Mouse (Mus musculus) neutrophil, adult 5-6 weeks (primary cell): ENCODE data around the gene Ppard. TPM values are rescaled to one million over a fixed set of nuclear protein-coding genes. Genes with fewer than 3 reads are reported as not detected.

ENCODE experiments used
- ATAC-seq: fragments of 151-379, 151-347 bp; 2 replicates; pipeline ENCODE4 v1.8.0; 2017; ENCODE audit warnings: mild to moderate bottlenecking, moderate TSS enrichment; ENCODE audit not compliant: insufficient number of reproducible peaks, poor library complexity, low FRiP score, severe bottlenecking; ENCODE audit errors: extremely low read depth
- total RNA-seq: library from RNA; stranded (forward); fragments of 200-1000 nt; gene quantifications from 2 replicates; pipeline ENCODE4 v1.2.3, GENCODE M21; 2017

The Ppard gene
- total RNA-seq, 1 experiment from 2014 or later, result 19.4 TPM

DNA sequence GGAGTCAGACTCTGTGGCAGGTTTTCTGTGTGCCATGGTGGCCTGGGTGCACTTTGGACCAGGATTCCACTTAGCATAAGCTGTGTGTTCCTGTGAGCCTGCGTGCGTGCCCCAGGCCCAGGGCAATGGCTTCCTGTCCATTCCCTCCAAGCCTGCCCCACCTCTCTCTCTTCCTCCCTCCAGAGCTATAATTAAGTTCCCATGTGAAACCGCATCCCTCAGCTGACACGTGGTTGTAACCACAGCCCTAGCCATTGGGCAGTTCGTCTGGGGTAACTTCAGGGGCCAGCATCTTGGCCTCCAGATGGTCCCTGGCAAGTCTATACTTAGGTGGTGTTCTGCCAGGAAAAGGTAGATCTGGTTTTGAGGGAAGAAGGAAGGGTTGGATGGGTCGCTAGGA, 15.1 kb downstream of the Ppard start:
- peak; percentile 43; the same call in 1 of the 2 replicates for ATAC-seq

DNA sequence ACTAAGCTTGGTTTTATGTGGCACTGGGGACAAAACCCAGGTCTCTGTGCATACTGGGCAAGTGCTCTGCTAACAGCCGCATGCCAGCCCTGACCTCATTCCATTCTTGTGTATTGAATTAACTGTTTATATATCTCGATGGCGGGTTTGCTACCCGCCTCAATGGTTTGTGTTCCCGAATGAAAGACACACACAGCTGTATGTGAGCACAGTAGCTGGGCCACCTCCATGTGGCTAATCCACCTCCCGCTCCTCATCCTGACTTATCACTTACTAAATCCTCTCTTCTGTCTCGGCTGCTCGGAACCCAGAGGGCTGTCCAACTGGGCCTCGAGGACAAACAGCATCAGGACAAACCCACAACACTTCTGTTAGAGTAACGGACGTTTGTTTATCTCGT, 16.6 kb downstream of the Ppard start:
- ATAC-seq, result no peak

- ATAC-seq, result no peak
Observed at GRCm38 (mm10) chr17:28251579-28252280, 19.2 kb downstream of the Ppard start.

DNA sequence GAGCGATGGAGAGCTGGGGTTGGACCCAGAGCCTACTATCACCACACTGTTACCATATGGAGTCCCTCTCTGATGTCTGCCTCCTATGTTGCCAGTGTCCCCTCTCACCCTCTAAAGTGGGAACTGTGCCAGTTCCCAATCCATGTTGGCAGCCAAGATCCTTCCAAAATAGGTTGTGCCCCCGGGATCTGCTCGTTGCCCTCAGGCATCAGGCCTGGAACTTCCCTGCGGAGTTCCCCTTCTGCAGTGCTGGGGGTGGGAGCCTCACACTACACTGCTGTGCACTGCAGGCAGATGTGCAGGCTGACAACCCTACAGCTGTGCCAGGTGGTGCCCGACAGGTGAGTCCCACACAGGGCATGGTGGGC, 19.8 kb downstream of the Ppard start:
- ATAC-seq, result no peak

DNA sequence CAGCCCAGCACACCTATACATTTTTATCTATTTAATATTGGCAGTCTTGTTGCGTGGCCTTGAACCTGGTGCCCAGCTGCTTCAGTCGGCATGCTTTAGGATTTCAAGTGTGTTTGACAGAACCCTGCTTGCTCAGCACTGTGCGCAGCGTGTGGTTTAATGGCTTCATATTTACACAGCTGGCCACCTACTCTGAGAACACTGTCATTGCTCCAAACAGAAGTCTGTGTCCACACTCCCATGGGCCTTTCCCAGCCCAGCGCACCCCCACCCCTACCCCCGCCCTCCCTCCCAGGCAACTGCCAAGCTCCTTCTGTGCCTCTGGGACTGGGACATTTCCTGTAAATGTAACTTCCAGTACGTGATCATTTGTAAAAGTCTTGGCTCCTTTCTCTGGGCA, 20.7 kb downstream of the Ppard start:
- ATAC-seq, result no peak

DNA sequence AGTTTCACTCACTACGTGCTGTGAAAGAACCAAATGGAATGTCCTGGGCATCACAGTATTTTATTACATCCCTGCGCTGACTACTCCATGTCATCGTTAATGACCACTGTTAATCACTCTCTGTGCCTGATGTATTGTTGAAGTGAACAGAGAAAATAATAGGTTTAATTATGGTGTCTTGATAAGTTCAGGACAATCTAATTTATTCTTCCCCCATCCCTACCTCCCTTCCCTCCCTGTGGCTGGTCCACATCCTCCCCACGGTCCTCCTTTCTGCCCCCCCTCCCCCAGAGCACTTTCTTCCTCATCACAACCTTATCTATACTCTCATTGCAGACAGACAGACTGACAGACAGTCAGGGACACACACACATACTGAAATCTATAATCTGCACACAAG, 22.3 kb downstream of the Ppard start:
- no peak for ATAC-seq

- no peak for ATAC-seq
Observed at GRCm38 (mm10) chr17:28255651-28256050, 23.2 kb downstream of the Ppard start.

GRCm38 (mm10) chr17:28256651-28257328, 24.3 kb downstream of the Ppard start:
- ATAC-seq, result peak; percentile 58

- no peak for ATAC-seq
Observed at GRCm38 (mm10) chr17:28258325-28258724, 25.8 kb downstream of the Ppard start.

GRCm38 (mm10) chr17:28259890-28260542, 27.5 kb downstream of the Ppard start:
- peak; percentile 40 for ATAC-seq

DNA sequence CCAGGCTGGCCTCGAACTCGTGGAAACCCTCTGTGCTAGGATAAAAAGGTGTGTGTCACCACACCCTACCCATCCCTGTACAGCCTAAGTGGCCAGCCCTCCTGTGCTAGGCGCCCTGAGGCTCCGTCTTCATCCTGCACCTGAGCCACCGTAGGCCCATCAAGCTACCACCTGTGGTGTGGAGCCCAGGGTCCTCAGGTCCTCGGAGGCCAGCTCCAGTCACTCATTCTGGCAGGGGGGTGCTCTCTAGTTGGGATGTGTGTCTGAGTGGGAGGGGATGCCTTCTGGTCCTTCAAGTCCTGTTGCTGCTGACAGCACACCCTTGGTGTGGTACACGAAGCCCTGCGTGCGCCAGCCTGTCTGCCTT, 28.0 kb downstream of the Ppard start:
- no peak for ATAC-seq

- ATAC-seq, result no peak
Observed at GRCm38 (mm10) chr17:28261795-28262194, 29.3 kb downstream of the Ppard start.

DNA sequence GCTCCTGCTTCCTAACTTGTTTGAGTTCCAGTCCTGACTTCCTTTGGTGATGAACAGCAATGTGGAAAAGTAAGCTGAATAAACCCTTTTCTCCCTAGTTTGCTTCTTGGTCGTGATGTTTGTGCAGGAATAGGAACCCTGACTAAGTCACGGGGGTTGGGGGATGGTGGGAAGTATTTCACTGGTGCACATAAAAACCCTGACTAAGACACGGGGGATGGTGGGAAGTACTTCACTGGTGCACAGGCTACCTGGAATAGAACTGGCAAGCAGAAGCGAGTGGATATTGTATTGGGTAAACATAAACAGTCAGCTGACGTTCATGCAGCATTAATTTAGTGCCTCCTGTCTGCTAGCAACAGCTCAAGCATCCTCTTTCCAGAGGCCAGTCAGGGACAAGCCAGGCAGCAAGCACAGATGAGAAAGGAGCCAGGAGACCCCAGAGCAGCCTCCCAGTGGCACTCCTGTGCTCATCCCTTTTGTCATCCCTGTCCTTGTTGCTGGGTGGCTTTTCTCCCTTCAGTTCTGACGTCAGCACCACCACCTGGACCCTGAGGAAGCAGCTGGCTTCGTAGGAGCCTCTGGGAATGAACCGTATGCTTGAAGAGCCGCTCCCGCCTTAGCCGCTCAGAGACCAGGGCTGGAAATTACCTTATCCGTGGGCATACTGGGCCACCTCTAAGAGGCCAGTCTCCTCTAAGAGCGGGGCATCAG, 30.8 kb downstream of the Ppard start:
- ATAC-seq, result no peak

- no peak for ATAC-seq
Observed at GRCm38 (mm10) chr17:28267251-28267650, 34.8 kb downstream of the Ppard start.

GRCm38 (mm10) chr17:28270165-28270564, 37.7 kb downstream of the Ppard start:
- no peak for ATAC-seq

DNA sequence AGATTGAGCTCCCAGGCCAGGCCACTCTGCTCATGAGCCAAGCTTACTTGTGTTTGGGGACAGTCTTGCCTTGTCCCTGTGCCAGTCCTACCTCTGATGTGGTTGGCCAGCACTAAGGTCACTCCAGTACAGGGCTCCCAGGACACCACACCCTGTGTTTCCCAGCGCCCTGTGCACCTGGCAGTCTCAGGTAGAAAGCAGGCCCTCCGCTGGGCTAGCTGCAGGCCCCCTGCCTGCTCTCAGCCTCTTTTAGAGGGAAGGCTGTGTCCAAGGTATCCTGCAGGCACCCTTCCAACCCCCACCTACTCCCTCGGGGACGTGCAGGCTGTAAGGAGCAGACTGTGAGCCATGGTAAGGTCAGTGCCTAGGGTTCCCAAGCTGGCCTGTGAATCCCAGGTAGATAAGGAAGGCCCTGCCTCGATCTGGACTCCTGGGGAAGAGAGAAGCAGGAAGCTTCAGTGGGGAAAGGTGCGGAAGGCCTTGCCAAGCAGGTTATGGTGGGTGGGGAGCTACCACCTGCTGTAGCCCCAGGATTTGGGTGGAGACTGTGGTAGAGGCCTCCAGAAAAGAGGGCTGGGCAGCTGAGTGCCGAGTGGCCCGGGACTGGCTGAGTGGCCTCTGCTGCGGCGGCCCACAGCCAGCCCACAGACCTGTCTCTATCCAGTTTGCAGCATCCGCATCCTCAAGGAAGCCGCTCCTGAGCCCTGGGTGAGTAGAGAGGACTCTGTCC, 39.2 kb downstream of the Ppard start:
- no peak for ATAC-seq

DNA sequence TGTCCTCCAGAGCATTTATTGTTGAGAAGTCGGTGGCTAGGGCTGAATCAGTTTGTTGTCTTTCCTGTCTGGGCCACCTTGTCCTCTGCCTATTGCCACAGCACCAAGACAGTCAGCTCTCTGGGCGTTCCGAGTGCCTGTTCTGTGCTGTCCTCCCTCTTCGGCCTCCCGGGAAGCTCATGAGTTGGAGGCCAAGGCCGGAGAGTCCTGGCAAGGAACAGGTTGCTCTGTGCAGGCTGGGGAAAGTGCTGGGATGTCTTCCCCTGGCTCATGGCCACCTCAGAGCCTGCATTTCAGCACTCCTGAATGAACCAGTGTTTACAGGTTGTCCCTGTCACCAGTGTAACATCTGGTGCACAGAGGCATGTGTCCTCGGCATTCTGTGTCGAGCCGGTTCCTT, 39.8 kb downstream of the Ppard start:
- ATAC-seq, result no peak

GRCm38 (mm10) chr17:28272837-28273236, 40.3 kb downstream of the Ppard start:
- no peak for ATAC-seq

GRCm38 (mm10) chr17:28274739-28275138, 42.2 kb downstream of the Ppard start:
- no peak for ATAC-seq
